Mouse (Mus musculus) skeletal muscle tissue, adult 2 months (tissue): ENCODE measurements around the gene Myh9.

Experiments used
- DNase-seq: peaks from one replicate; pipeline ENCODE4 v3.0.0-alpha.2; 2012; ENCODE audit warnings: low read depth, low spot score

The Myh9 gene

DNA sequence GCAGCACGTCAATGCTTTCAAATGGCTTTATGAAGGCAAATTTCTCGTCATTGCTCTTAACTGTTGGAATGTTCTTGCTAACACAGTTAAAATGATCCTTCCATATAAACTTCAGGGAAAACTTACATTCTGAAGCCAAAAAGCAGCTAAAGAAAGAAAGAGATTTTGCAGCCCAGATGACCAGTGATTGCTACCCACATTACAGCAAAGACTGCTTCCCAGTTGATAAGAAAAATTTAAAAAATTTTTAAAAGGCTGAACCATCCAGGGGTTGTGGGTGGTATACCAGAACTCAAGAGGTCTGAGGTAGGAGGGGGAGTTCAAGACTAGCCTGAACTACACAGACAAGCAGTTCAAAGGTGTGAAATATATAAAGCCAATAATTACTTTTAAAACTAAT, 1.1 kb upstream of the Myh9 start:
- no peak for DNase-seq

GRCm38 (mm10) chr15:77841361-77842046, 471 bp downstream of the Myh9 start:
- peak; percentile 46 for DNase-seq

DNA sequence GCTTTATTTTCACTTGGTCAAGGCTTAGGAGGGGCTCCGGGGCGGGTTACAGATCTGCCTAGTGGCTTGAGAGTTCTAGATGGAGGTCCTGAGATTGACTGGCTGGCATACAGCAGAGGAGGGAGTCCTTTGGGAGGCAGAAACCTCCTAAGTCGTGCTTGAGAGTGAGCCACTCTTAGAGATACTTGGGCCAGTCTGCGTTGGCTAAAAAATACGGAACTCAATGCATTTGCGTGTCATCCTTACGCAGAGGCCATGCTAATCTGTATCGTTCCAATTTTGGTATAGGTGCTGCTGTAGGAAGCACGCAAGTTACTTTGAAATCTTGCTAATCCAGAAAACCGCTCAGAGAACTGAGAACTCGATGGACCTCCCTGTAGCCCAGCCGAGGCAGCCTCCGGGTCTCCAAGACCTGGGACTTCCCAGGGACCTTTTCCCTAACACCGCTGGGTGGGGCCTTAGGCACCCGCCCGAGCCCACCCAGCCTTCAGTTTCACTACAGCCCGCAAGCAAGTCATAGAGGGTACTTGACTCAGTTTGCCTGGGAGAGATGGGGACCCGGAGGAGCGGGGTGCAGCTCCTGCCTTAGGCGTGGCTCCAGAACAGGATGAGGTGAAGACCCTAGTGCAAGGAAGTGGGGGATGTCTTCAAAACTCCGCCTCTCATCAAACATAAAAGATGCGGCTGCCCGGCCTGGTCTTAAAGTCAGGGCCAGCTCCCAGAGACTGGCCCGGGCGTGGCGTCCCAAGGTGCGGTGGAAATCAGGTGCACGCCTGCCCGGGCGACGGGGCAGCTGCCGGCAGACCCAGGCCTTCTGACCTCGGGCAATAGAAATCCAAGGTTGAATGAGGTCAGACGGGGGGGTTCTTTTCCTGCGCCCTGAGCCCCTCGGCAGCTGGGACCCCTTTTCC, 1.3 kb downstream of the Myh9 start:
- DNase-seq, result no peak

- DNase-seq, result no peak
Measured at GRCm38 (mm10) chr15:77839529-77840286, 2.3 kb downstream of the Myh9 start.

- no peak for DNase-seq
Measured at GRCm38 (mm10) chr15:77838530-77839387, 3.2 kb downstream of the Myh9 start.

DNA sequence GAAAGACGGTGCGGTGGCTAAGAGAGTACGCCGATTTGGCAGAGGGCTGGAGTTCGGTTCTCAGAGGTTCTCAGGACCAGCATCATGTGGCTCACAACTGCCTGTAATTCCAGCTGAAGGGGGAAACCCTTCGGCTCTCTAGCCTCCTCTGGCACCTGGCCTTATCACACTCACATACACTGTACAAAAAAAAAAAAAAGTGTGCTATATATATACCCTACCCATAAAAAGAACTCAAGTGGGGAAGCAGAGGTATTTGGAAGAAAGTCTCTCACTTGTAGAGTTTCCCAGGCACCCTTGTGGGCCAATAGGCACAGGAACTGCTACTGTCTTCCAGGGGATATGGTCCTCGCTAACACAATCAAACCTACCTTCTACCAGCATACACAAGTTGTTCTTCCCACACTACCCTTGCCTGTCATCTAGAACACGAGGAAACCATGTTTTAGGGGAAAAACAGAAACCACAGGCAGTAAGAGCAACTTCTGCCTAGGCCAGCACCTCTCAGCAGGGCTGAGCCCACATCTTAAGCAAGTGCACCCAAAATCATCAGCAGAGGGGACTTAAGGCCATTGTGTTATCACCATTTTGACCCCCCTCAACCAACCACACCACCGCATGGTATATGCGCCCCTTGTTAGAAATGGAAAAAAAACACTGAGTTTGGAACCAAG, 4.4 kb downstream of the Myh9 start:
- no peak for DNase-seq

DNA sequence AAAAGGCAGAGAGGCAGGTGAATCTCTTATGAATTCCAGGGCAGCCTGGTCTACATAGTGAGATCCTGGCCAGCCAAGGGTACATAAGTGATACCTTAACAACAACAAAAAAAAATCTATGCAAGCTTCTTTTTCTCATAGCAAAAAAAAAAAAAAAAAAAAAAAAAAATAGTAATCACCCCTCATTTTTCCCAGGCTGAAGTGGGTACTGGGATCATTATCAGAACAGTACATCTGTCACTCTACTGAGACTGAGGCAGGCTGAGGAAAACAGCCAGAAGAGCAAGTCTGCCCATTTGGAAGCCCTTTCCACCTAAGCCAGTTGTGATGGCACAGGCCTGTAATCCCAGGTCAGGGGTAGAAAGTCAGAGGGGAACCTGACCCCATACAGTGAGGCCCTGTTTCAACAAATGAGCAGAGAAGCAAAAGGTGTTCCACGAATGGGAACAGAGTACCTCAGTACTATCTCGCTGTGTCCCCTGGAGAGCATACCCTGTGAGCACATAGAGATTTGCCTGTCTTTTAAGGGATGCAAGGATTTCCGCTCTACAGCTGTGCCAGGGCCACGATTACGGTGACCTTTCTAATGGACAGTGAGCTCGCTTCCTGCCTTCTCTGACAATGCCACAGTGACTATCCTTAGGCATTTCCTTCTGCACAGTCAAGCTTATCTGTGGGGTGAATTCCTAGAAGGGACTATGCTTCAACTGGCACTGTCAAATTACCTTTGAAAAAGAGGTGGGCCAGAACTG, 5.1 kb downstream of the Myh9 start:
- DNase-seq, result no peak

DNA sequence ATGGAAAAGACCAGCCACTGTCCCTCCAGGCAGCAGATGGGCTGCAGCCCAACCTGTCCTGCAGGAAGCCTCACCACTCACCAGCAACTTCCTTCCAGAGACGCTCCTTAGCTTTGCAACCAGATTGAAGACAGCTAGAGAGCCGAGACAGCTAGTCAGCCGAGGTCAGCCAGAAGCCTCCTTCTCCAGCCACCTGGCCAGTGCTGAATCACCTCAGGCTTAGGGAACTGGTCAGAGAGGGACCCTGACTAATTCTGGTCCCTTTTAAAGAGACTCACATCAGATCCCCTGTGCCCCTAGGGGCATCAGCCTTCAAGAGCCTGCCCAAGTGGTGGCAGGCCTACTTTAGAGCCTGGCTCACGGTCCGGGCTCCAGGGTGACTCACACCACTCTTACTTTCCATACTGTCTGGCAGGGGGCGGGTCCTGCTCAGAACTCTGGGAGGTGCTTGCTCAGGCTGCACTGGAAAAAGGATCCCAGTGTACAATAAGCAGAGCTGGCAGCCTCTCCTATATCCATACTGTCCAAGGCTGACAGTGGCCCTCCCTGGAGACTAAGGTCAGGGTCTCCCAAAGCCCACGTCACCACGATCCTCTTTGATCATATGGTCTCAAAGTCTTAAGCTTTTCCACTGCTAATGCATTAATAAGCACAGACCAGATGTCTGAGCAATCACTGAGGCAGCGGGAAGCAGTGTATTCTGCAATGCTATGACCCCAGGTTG, 5.9 kb downstream of the Myh9 start:
- DNase-seq, result no peak

GRCm38 (mm10) chr15:77834336-77835268, 7.4 kb downstream of the Myh9 start:
- no peak for DNase-seq

DNA sequence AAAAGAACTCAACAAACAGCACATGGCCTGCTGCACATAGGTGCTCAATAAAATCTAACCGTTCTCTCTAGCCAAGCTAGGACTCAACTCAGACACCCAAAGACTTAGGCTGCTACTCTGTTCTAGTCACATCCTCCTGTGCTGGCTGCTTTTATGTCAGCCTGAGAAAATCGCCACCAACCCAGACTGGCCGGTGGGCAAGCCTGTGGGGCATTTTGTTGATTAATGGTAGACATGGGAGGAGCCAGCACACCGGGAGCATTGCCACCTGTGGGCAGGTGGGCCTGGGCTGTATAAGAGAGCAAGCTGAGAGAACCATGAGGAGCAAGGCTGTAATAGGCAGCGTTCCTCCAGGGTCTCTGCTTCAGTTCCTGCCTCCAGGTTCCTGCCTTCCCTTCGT, 8.2 kb downstream of the Myh9 start:
- no peak for DNase-seq

DNA sequence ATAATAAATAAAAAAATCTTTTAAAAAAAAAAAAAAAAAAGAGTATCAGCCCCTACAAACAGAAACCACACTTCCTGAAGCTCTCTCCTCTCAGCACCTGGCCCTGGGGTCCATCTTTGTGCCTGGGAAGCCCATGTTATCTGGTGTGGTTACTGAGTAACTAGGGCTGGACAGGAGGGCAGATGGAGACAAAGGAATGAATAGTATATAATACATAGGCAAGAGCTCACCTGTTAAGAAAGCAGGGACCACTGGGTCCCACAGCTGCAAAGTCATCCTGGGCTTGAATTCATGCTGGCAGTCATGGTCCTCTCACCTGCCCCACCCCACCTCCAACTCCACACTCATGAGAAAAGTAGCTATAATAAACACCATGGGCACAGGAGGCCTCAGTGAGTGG, 8.9 kb downstream of the Myh9 start:
- DNase-seq, result no peak

DNA sequence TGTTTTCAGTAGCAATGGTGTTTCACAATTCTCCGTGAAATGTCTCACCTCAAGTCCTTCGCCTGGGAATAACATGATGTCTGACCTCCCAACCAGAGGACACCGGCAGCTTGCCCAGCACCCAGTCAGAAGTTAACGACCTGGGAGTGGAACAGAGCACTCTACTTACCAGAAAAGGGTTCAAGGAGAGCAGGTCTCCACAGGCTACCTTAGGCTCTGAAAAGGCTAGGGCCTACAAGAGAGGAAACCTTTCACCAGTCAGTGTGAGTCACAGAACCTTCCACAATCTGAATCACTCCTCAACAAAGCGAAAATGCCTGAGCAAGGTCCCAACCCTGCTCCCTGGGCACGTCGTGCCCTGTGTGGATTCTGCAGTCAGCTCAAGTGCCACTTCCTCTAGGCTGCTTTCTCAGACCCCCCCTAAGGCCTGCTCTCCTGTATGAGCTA, 9.5 kb downstream of the Myh9 start:
- no peak for DNase-seq

GRCm38 (mm10) chr15:77831754-77832457, 10.1 kb downstream of the Myh9 start:
- DNase-seq, result no peak

GRCm38 (mm10) chr15:77831138-77831579, 10.8 kb downstream of the Myh9 start:
- DNase-seq, result no peak

GRCm38 (mm10) chr15:77830481-77831137, 11.4 kb downstream of the Myh9 start:
- no peak for DNase-seq

- DNase-seq, result no peak
Measured at GRCm38 (mm10) chr15:77829542-77829941, 12.4 kb downstream of the Myh9 start.

DNA sequence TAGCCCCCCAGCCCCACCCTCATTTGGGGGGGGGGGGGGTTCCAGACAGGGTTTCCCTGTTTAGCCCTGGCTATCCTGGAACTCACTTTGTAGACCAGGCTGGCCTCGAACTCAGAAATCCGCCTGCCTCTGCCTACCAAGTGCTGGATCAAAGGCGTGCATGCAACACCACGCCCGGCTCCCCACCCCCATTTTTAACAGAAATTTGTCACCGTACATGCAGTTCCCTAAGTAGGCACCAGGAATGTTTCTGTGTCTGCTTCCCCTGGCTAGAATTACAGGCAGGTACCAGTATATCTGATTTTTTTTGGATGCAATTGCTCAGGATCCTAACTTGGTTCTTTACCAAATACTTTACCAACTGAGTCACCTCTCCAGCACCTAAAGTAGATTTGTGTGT, 13.1 kb downstream of the Myh9 start:
- DNase-seq, result no peak
